Mouse (Mus musculus) B cell, adult 62 days (primary cell): ENCODE measurements around the gene Slfn14. TPM values are rescaled to one million over a fixed set of nuclear protein-coding genes. Genes with fewer than 3 reads are reported as not detected.

ENCODE experiments used
- total RNA-seq: library from RNA; stranded (reverse); gene quantifications from 4 replicates; pipeline ENCODE4 v1.2.4, GENCODE M21; 2023

The Slfn14 gene
- total RNA-seq: not detected in 4 replicates

DNA sequence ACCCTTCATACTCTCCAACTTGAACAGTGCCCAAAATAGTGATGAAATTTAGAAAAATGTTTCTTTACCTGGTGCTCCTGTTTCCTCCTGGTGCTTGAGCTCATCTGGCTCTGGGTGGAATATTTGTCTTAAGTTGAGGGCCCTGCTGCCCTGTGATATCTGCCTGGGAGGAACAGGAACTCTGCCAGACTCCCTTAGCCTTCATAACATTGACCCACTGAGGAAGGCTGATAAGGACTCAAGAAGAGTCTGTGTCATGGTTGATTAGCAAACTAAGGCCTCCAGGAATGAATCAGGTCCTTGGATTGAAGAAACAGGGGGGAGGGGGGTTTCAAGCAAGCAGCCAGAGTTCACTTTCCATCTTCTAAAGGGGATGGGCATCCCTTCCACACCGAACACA is at the start of gene Slfn14:
TSS of gene Slfn14 (minus strand) at position 161 of the 400 bp plus-strand sequence.

DNA sequence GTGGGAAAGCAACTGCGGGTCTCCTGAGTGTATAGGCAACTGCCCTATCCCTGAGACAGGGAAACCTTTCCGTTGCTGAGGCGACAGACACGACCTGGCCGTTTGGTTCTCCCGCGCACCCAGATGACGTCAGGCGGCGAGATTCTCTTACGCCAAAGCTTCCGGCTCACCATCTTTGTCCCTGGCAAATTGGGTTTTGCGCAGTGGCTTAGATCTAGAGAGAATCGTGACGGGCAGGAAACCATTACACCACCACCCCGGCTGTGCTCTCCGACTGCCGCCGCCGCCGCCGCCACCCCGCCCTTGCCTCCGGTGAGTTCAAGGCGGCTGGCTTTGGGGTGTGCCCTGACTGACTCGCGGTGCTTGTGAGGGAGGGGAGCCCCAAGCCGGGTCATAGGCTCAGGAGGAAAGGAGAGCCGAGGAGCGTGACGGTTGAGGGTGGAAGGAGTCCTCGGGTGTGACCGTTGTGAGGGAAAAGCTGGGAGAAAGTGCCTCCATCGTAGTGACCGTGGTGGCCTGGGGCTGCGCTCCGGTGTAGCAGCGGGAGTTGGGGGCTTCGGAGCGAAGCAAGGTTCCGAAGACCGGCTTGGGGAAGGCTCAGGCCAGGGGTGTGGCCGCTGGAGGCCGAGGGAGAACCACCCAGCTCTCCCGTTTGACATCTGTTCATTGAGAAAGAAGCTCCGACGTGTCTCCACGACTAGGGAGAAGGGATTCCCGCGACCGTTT is 16.2 kb upstream of the Slfn14 start, which contains the start of gene Pex12:
TSS of gene Pex12 (minus strand) at position 61 of the 726 bp plus-strand sequence.

GRCm38 (mm10) chr11:83298225-83299195 is 12.0 kb upstream of the Slfn14 start, which contains the start of gene Ap2b1:
Gene Ap2b1, plus strand, starts transcription at chr11:83299024.

Other genes starting within 250 kb of the Slfn14 start
- 78.5 to 85.0 TPM (median 80.5 TPM) in 4 replicates for gene Slfn2, start 221.6 kb downstream of the Slfn14 start, total RNA-seq
- gene Slfn1, start 169.9 kb downstream of the Slfn14 start, total RNA-seq: 0.60 to 1.0 TPM (median 0.82 TPM) in 4 replicates
- gene Slfn4, start 111.5 kb downstream of the Slfn14 start, total RNA-seq: 0.24 to 0.34 TPM (median 0.26 TPM) in 3 of 4 replicates, not detected in the other
- 1.7 to 3.0 TPM (median 2.1 TPM) in 4 replicates for gene Slfn3, start 95.4 kb downstream of the Slfn14 start, total RNA-seq
- gene Ap2b1, start 12.3 kb upstream of the Slfn14 start, total RNA-seq: 130 to 153 TPM (median 142 TPM) in 4 replicates
- 12.6 to 15.2 TPM (median 14.1 TPM) in 4 replicates for gene Pex12, start 15.9 kb upstream of the Slfn14 start, total RNA-seq
- gene Rasl10b, start 122.4 kb upstream of the Slfn14 start, total RNA-seq: 0.79 to 1.2 TPM (median 0.90 TPM) in 4 replicates
- not detected in 4 replicates for gene Gas2l2, start 142.7 kb upstream of the Slfn14 start, total RNA-seq
- gene 1700020L24Rik, start 151.0 kb upstream of the Slfn14 start, total RNA-seq: 0.83 TPM in 1 of 4 replicates, not detected in the others
- gene Mmp28, start 176.3 kb upstream of the Slfn14 start, total RNA-seq: not detected in 4 replicates
- 154 to 178 TPM (median 165 TPM) in 4 replicates for gene Taf15, start 186.4 kb upstream of the Slfn14 start, total RNA-seq
- gene Heatr9, start 235.4 kb upstream of the Slfn14 start, total RNA-seq: 0.30 TPM in 1 of 4 replicates, not detected in the others
- 4.6 to 8.0 TPM (median 6.7 TPM) in 4 replicates for gene Ccl5, start 243.8 kb upstream of the Slfn14 start, total RNA-seq